Mouse (Mus musculus) hindbrain, embryonic 16.5 days (tissue): Measurements from ENCODE around the gene Shisa3. TPM values are rescaled to one million over a fixed set of nuclear protein-coding genes. Genes with fewer than 3 reads are reported as not detected.

Experiments
- ATAC-seq: fragments of 200-750 bp; cut with Nextera tagmentation; 2 replicates; pipeline ENCODE4 v1.8.0; 2017; ENCODE audit warnings: moderate TSS enrichment, moderate library complexity
- H3K27ac ChIP-seq: fragments of 300-500 bp; sonication (generic); 2 replicates; pipeline ENCODE4 v1.5.1; 2014; ENCODE audit warnings: low read depth, mild to moderate bottlenecking, control low read depth, low read length, moderate library complexity
- H3K27me3 ChIP-seq: fragments of 300-500 bp; sonication (generic); replicated peaks from 2 replicates; pipeline ENCODE4 v1.6.1; 2014; ENCODE audit warnings: low read length; ENCODE audit not compliant: control insufficient read depth, insufficient read depth
- H3K36me3 ChIP-seq: fragments of 300-500 bp; sonication (generic); 2 replicates; pipeline ENCODE4 v1.6.1; 2014; ENCODE audit warnings: mild to moderate bottlenecking, low read length, moderate library complexity, mixed read lengths; ENCODE audit not compliant: control insufficient read depth, insufficient read depth
- H3K4me1 ChIP-seq: fragments of 300-500 bp; sonication (generic); 2 replicates; pipeline ENCODE4 v1.6.1; 2014; ENCODE audit warnings: low read depth, low read length; ENCODE audit not compliant: control insufficient read depth, insufficient read depth
- H3K4me2 ChIP-seq: fragments of 300-500 bp; sonication (generic); 2 replicates; pipeline ENCODE4 v1.6.1; 2014; ENCODE audit warnings: mild to moderate bottlenecking, low read length, control low read depth, moderate library complexity
- H3K4me3 ChIP-seq: fragments of 300-500 bp; sonication (generic); 2 replicates; pipeline ENCODE4 v1.5.1; 2014; ENCODE audit warnings: mild to moderate bottlenecking, low read length, control low read depth, moderate library complexity
- H3K9ac ChIP-seq: fragments of 300-500 bp; sonication (generic); 2 replicates; pipeline ENCODE4 v1.6.1; 2014; ENCODE audit warnings: low read depth, mild to moderate bottlenecking, control low read depth, low read length, moderate library complexity
- H3K9me3 ChIP-seq: fragments of 300-500 bp; sonication (generic); 2 replicates; pipeline ENCODE4 v1.6.1; 2014; ENCODE audit warnings: mild to moderate bottlenecking, low read length, moderate library complexity; ENCODE audit not compliant: control insufficient read depth
- WGBS: fragments of 180-500 bp; shearing (Covaris S2); extraction: QIAGEN DNeasy Blood & Tissue Kit; methylation state at CpG from one replicate; pipeline ENCODE4 v1.1.7; 2014; 5-methylcytosine and 5-hydroxymethylcytosine counted together
- polyA plus RNA-seq: library from polyadenylated mRNA; unstranded; fragments of >200 nt; fragmentation: Nextera tagmentation; extraction: Ambion mirVana; gene quantifications from 2 replicates; pipeline ENCODE4 v1.2.1, GENCODE M21; 2015

Shisa3 gene
- 1.4 and 5.0 TPM in 2 replicates for polyA plus RNA-seq

DNA sequence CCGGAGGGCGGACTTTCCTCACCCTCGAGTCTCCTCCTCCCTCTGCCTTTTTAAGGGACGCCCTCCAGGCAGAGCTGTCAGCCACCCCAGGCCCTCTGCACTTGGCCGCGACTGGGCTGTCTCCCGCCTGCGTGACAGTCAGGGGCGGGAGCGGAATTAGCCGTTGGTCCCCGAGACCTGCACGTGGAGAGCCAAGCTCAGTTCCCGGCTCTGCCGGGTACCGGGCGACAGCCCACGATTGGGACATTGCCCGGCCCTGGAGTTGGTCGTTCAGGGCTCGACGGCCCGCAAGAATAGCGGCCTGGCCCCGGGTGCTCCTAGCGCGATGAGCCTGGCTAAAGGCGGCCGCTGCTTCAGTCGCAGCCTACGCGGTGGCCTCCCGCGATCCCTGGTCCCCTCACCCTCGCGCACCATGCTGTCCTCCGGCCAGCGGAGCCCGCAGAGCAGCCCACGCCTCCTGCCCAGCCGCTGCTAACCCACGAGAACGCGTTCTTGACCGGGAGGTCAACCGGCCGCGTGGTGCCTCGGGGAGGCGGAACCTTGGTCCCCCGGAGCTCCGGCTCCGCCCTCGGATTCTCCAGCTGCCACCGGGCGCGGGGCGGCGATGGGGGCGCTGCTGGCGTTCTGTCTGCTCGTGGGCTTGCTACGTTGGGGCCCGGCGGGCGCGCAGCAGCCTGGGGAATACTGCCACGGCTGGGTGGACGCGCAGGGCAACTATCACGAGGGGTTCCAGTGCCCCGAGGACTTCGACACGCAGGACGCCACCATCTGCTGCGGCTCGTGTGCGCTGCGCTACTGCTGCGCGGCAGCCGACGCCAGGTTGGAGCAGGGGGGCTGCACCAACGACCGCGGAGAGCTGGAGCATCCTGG lies at the start of gene Shisa3:
Shisa3 (plus strand) TSS at position 79 of the 870 bp plus-strand sequence.
- H3K27ac ChIP-seq = no peak within 1 kb of the TSS
- H3K4me3 ChIP-seq = peak within 1 kb of the TSS; percentile 48
- peaks cover 18% of the 10 kb centered on the region for H3K4me1 ChIP-seq
- no peaks in the 10 kb centered on the region for H3K9me3 ChIP-seq
- peak within 1 kb of the TSS; percentile 59 for H3K9ac ChIP-seq
- under 1% methylated on average over 64 of the region's 86 CpGs for WGBS
- H3K4me2 ChIP-seq = peak within 1 kb of the TSS; percentile 88
- no peaks in the 10 kb centered on the region for H3K36me3 ChIP-seq
- peak; percentile 62 for ATAC-seq
- H3K27me3 ChIP-seq = peaks cover 38% of the 10 kb centered on the region

DNA sequence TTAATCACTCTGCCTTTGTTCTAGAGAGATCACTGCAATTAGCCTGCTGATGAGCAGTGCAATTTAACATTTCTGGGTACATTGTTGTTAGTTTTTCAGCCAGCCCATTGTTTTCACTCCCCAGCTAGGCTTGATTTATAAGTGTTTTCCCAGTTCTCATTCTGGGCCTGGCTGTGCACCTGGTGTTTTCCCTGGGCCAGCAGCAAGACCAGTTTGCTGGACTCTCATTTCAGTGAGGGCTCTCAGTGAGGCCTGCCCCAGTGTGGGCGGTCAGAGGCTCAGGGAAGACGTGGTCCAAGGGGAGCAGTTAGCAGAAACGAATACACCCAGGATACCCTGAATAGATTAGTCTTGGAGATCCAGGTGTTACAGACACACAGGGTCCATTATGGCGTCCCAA lies 49.0 kb upstream of the Shisa3 start:
- ATAC-seq = no peak
- H3K27ac ChIP-seq = no peak overlapping the region
- no peak overlapping the region for H3K4me3 ChIP-seq
- no peak overlapping the region for H3K4me2 ChIP-seq
- no peak overlapping the region for H3K9ac ChIP-seq
- H3K27me3 ChIP-seq = no peaks in the 10 kb centered on the region
- no peaks in the 10 kb centered on the region for H3K36me3 ChIP-seq
- no peaks in the 10 kb centered on the region for H3K4me1 ChIP-seq
- peaks cover 4% of the 10 kb centered on the region for H3K9me3 ChIP-seq
- WGBS = 73% methylated on average over 4 of the region's 4 CpGs

DNA sequence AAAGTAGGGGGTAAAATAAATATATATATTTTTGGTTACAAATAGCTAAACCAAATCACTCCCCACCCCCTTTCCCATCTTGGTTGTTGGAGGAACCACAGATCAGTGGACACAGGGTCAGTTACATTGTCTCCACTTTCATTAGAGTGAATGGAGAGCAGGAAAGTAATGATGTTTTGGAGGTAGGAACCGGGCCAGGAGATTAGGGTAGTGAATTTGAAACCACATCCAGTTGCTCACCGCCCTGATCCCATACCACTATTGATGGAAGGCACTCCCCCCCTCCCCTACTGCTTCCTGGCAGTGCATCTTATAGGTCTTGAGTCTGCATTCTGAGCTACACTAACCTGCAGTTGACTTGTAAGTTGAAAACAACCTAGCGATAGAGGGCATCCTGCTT lies 48.6 kb upstream of the Shisa3 start:
- no peak overlapping the region for H3K4me2 ChIP-seq
- peaks cover 4% of the 10 kb centered on the region for H3K9me3 ChIP-seq
- H3K9ac ChIP-seq = no peak overlapping the region
- no peaks in the 10 kb centered on the region for H3K27me3 ChIP-seq
- no peak overlapping the region for H3K4me3 ChIP-seq
- H3K27ac ChIP-seq = no peak overlapping the region
- WGBS = 88% methylated on average over 3 of the region's 3 CpGs
- H3K36me3 ChIP-seq = no peaks in the 10 kb centered on the region
- no peak for ATAC-seq
- no peaks in the 10 kb centered on the region for H3K4me1 ChIP-seq

DNA sequence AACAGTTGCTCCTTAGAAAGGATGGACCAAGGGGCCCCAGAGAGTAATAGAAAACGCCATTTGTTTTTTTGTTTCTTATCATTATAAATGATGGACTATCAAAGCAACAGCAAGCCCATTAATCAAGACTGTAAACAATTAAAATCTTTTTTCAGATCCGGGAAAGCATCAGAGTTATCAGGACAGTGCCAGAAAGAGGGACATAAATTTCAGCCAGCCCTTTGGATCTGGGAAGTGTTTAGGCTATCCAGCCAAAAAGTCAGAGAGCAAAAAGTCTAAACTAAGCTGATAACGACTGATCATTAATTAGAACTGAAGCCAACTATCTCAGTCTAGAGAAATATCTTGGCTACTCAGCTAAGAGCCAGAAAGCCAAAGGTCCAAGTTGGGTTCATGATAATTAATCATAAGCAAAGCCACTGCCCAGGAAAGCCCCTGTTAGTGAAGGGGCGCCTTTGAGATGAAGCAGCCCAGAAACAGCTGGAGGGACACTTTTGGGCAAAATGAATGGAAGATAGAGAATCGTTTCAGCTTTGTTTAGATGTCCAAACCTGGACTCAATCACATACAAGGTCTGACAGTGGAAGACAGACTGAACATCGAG lies 35.0 kb upstream of the Shisa3 start:
- Histone ChIP-seq H3K4me2 (no peak overlapping the region), H3K4me3 (no peak overlapping the region), H3K4me1 (no peaks in the 10 kb centered on the region), H3K27me3 (no peaks in the 10 kb centered on the region), H3K27ac (no peak overlapping the region), H3K9me3 (no peaks in the 10 kb centered on the region), H3K36me3 (no peaks in the 10 kb centered on the region), H3K9ac (no peak overlapping the region)
- WGBS = 67% methylated on average over 6 of the region's 6 CpGs
- ATAC-seq = no peak

DNA sequence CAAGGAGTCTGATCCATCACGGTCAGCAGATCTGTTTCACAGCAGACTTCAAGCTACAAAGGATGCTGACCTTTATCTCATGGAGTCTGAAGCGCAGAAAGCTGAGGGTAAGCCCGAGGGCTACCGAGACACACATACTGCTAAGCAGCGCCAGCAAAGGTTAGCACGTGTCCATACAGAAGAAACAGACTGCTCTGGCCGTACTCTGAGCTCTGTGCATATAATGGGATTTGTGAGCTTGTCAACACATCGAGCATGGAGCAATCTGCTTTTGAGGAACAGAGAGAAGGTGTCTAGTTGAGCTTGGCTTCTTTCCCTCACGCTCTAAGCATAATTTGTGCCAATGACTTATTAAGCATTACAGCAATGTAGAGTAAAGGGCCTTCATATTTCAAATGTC lies 33.6 kb upstream of the Shisa3 start:
- H3K27ac ChIP-seq = no peak overlapping the region
- ATAC-seq = 0 out of 2 replicates have a peak, but pooled peaks have one; percentile 14
- H3K9ac ChIP-seq = no peak overlapping the region
- H3K27me3 ChIP-seq = no peaks in the 10 kb centered on the region
- no peaks in the 10 kb centered on the region for H3K36me3 ChIP-seq
- no peaks in the 10 kb centered on the region for H3K9me3 ChIP-seq
- H3K4me1 ChIP-seq = no peaks in the 10 kb centered on the region
- no peak overlapping the region for H3K4me3 ChIP-seq
- WGBS = 80% methylated on average over 9 of the region's 9 CpGs
- H3K4me2 ChIP-seq = no peak overlapping the region

DNA sequence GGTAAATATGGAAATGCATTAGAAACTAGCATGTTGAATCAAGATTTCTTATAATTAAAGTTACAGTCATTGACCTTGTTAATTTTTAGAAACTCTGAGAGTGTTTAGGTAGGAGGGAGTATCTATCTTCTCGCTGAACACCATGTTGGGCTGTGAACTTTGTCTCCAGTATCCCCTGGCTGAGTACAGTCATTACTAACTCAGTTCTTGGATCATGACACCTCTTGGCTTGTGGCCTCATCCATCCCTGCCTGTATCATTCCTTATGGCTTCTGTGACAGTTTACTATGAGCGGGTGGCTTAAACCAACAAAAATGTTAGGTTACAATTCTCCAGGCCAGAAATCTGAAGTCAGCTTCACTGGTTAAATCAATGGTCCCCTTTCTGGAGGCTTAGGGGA lies 32.0 kb upstream of the Shisa3 start:
- Histone ChIP-seq H3K4me2 (no peak overlapping the region), H3K36me3 (no peaks in the 10 kb centered on the region)
- WGBS = 98% methylated on average over 2 of the region's 2 CpGs

DNA sequence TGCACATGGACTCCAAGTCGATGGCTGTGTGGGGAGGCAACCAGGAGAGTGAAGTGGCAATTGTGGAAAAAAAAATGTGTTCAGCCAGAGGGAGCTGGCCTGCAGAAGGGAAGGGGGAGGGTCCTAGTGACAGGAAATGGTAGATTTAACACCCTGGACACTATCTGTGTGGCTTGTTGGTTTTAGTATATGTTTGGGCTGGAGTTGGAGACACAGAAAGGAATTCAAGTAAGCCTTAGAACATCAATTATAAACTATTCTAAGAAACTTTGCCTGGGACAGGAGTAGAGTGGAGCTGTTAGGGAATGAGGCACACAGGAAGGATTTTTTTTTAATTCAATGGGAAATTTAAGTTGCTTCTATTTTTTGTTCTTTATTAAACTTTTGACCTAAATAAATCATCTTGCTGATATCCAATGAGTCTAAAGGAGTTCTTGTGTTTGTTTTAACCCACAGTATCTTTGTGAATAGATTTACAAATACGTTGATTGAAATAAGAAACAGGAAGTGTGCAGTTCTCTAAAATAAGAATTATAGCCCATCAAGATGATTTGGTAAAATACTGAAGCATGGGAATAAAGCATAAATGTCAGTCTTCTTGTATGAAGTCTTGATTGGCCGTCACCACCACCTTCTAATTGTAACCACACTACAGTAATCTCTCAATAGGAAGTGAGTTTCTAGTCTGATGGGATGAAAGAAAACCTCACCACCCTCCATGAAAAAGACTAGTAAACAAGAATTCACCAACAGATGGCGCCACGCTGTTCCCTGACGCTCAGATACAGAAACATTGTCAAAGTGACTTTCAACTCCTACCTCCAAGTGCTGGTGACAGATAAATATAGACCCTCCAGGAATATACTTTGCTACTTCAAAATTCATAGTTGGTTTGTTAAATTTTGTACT lies 27.7 kb upstream of the Shisa3 start:
- Histone ChIP-seq H3K27me3 (no peaks in the 10 kb centered on the region), H3K9me3 (no peaks in the 10 kb centered on the region), H3K4me3 (no peak overlapping the region), H3K4me2 (no peak overlapping the region), H3K27ac (no peak overlapping the region), H3K9ac (no peak overlapping the region), H3K4me1 (no peaks in the 10 kb centered on the region), H3K36me3 (no peaks in the 10 kb centered on the region)
- 53% methylated on average over 6 of the region's 6 CpGs for WGBS
- ATAC-seq = no peak

More for the DNA sequence above, 32.0 kb upstream of the Shisa3 start:
- Histone ChIP-seq H3K9ac (no peak overlapping the region), H3K9me3 (no peaks in the 10 kb centered on the region), H3K27me3 (no peaks in the 10 kb centered on the region), H3K4me3 (no peak overlapping the region), H3K4me1 (no peaks in the 10 kb centered on the region), H3K27ac (no peak overlapping the region)
- ATAC-seq = no peak

DNA sequence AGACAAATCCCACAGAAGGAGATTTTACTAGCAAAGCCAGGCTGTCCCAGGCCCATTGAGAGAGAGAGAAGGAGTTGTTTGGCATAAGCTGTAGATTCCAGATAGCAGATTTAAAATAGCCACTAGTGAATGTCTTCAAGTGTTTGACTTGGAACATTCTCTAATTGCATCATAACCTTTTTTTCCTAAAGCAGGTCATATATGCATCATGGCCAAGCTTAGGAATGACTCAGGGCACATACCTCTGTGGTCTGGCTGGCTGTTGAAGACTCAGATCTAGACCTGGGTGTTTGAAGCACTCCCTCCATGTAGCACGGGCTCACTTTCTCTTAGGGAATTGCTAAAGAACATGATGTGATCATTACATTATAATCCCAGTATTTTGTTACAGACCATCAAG lies 12.6 kb upstream of the Shisa3 start:
- H3K4me2 ChIP-seq = no peak overlapping the region
- no peaks in the 10 kb centered on the region for H3K36me3 ChIP-seq
- WGBS = 74% methylated on average over 1 of the region's 1 CpGs
- H3K9ac ChIP-seq = no peak overlapping the region
- no peaks in the 10 kb centered on the region for H3K9me3 ChIP-seq
- no peaks in the 10 kb centered on the region for H3K4me1 ChIP-seq
- no peak overlapping the region for H3K27ac ChIP-seq
- H3K4me3 ChIP-seq = no peak overlapping the region
- ATAC-seq = no peak
- peaks cover 2% of the 10 kb centered on the region; the same call in 1 of the 2 replicates for H3K27me3 ChIP-seq
